Mouse (Mus musculus) c-Kit-positive CD71-positive TER-119-negative erythroid progenitor cells, embryonic 14.5 days (primary cell): ENCODE data around the gene Gm11634.
"Not testable (repeated sequence)": the region's sequence is repeated elsewhere in the genome, so short reads cannot be mapped to it uniquely, and the experiment has no call there.

Experiments
- DNase-seq: peaks from one replicate; pipeline ENCODE4 v3.0.0-alpha.2; 2013; ENCODE audit warnings: low read depth

Gene Gm11634

DNA sequence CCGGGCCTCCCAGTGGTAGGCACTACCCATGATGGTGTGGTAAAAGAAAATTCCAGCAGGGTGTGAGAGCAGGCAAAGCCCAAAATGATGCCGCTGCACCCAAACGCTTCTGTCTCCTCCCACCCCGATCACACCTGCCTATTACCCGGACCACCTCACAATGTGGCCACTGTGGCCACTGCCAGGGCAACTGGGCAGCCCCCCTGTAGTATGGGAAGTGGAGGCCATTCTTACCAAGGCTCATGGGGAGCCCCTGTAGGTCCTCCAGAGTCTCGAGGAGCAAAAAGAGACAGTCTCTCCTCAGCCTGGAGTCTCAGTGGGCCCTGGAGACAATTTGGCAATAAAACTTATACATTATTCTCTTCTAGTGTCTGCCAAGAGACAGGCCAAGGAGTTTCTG lies at the start of gene Gm11634:
TSS of gene Gm11634 (minus strand) at position 101 of the 400 bp plus-strand sequence.
- DNase-seq = no peak

GRCm38 (mm10) chr11:101647093-101647492 lies 48.0 kb upstream of the Gm11634 start:
- not testable (repeated sequence) for DNase-seq

DNA sequence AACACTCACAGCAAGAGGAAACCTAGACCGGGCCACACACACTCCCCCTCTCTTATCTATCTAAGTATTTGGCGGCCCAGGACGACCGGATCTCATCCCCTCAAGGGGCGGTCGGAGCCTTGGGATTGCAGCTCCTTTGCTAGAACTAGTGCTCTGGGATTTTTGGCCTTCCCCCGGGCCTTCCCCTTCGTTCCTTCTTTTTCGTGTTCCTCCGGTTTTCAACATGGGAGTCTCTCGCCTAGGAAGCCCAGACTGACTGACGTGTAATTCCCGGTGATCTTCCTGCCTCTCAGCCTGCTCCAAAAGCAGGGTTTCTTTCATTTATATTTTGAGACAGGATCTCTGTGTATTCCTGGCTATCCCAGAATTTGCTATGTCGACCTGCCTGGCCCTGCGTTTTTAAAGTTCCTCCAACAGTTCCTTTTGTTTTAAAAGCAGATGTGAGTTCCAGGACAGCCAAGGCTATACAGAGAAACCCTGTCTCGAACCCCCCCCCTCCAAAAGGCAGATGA lies 47.3 kb upstream of the Gm11634 start:
- DNase-seq = not testable (repeated sequence)

DNA sequence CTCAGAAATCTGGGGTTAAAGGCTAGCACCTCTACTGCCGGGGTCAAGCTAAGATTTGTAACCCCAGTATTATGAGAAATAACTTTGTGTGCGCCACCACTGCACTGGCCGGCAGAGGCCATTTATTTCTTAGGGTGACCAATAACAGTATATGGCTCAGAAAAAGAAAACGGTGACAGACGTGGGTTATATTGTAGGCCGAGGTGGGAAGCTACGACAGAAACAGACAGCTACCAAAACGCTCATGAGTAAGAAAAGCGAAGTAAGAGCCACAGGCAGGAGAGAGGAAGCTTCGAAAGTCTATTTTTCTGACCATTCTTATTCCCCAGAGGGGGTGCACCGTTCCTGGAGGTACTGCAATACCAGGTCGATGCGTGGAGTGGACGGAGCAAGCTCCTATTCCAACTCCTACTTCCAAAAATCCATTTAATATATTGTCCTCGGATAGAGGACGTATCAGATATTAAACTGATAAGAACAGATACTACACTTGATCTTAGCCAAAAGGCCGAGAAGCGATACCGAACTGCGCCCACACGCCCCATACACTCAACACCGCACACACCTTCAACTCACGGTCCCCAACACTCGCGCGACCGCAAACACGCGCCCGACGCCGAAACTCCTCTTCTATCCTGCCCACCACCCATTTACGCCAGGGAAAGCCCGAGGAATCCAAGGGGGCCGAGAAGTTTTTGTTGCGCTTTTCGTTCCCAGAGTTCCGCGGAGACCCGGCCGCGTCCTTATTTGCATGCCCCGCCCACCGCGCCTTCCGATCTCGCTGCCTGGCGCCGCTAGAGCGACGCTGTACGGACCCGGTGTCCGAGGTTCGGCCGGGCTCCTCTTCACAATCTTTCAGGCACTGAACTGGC lies 46.6 kb upstream of the Gm11634 start:
- peak; percentile 47 for DNase-seq

DNA sequence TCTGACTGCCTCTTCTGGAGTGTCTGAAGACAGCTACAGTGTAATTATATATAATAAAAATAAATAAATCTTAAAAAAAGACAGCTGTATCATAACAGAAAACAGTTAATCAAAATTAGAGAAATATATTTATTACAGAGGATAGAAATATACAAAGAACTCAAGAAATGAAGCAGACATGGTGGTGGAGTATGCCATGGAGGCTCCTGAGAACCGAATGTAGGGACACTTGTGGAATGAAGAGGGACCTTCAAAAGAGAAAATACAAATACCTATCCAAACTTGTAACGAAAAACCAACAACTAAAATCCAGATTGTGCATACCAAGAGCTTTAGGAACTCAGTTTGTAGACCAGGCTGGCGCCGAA lies 46.0 kb upstream of the Gm11634 start:
- DNase-seq = not testable (repeated sequence)

GRCm38 (mm10) chr11:101644591-101644990 lies 45.5 kb upstream of the Gm11634 start:
- DNase-seq = no peak

- DNase-seq = no peak
Observed at GRCm38 (mm10) chr11:101642931-101643330, 43.9 kb upstream of the Gm11634 start.

DNA sequence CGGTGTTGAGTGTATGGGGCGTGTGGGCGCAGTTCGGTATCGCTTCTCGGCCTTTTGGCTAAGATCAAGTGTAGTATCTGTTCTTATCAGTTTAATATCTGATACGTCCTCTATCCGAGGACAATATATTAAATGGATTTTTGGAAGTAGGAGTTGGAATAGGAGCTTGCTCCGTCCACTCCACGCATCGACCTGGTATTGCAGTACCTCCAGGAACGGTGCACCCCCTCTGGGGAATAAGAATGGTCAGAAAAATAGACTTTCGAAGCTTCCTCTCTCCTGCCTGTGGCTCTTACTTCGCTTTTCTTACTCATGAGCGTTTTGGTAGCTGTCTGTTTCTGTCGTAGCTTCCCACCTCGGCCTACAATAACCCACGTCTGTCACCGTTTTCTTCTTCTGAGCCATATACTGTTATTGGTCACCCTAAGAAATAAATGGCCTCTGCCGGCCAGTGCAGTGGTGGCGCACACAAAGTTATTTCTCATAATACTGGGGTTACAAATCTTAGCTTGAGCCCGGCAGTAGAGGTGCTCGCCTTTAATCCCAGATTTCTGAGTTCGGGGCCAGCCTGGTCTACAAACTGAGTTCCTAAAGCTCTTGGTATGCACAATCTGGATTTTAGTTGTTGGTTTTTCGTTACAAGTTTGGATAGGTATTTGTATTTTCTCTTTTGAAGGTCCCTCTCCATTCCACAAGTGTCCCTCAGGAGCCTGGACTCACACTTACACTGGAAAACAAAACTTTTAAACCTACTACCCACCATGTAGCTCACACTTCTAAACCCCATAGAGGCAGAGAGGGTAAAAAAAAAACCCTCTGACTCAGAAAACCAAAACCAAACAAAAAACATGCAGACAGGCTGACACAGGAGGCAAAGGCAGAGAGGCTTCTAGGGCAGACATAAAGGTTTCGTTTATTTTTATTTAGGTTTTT lies 42.9 kb upstream of the Gm11634 start:
- DNase-seq = peak; percentile 53

GRCm38 (mm10) chr11:101640857-101641709 lies 42.0 kb upstream of the Gm11634 start:
- DNase-seq = not testable (repeated sequence)

- no peak for DNase-seq
Observed at GRCm38 (mm10) chr11:101639761-101640160, 40.7 kb upstream of the Gm11634 start.

GRCm38 (mm10) chr11:101635660-101636059 lies 36.6 kb upstream of the Gm11634 start:
- DNase-seq = no peak

DNA sequence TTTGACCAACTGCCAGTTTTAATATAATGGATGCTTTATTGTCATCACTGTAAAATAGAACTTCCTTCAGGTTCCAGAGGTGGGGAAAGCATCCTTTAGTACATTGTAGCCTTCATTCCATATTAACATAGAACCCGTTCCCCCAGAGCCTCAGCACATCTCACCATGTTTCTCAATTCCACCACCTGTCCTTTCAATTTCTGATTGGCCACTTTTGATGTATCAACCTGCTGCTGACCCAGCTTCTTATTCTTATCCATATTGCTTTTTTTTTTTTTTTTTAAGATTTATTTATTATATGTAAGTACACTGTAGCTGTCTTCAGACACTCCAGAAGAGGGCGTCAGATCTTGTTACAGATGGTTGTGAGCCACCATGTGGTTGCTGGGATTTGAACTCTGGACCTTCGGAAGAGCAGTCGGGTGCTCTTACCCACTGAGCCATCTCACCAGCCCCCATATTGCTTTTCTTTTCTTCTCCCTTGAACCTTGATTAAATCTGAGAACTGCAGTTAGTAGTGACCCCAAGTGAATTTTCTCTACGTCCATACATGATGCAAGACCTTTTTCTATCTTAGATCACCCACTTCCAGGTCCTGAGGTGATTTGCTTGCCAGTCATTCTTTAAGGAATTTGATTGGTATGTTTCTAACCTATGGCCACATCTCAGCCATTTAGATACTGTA lies 29.8 kb upstream of the Gm11634 start:
- not testable (repeated sequence) for DNase-seq

DNA sequence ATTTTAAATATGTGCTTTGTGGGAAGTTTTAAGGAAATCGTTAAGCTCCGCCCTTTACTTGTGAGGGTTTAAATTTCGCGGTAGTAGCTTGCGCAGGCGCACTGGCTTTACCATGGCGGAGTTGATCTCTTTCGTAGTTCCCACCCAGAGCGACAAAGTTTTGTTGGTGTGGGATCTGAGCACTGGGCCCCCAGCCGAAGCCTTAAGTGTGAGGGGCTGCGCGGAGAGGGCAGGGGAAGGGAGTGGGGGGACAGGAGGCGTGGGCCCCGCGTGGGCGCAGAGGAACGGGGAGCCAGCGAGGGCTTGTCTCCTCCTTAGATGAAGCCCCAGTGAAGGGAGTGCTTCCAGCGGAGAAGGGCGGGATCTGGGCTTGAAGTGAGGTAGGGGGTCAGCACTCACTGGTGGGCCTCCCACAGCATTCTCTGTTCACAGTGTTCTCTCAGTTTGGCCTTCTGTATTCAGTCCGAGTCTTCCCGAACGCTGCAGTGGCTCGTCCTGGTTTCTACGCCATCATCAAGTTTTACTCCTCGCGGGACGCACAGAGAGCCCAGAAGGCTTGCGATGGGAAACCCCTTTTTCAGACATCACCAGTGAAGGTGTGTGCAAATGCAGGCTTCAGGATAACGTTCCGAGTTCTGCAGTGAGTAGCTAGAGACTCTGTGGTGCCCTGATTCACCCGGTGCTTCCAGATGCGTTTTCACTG lies 29.0 kb upstream of the Gm11634 start:
- DNase-seq = peak; percentile 91

DNA sequence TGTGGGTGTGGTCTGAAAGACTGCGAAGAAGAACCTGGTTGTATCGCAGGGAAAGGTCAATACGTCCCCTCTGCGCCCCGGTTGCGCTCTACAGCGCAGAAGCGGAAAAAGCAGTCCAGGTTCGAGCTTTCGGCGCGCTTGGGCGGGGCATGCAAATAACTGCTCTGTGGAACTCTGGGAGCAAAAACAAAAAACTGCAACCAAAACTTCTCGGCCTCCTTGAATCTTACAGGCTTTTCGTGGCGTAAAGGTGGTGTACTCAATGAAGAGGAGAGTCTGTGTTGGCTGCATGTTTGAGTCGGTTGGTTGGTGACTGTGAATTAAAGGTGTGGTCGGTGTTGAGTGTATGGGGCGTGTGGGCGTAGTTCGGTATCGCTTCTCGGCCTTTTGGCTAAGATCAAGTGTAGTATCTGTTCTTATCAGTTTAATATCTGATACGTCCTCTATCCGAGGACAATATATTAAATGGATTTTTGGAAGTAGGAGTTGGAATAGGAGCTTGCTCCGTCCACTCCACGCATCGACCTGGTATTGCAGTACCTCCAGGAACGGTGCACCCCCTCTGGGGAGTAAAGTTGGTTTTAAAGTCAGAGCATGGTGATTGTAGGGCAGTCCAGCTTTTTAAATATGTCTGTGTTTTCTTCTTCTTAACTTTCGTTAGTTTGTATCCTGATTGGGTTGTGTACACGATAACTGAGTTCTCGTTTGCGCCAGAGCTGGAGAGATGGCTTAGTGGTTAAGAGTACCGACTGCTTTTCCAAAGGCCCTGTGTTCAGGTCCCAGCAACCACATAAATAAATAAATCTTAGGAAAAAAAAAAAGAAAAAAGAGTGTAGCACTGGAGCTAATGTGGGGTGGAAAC lies 28.2 kb upstream of the Gm11634 start, which contains the start of gene Rdm1:
TSS of gene Rdm1 (plus strand) at position 201 of the 862 bp plus-strand sequence.
- DNase-seq = peak; percentile 85

GRCm38 (mm10) chr11:101626649-101626994 lies 27.6 kb upstream of the Gm11634 start:
- no peak for DNase-seq

DNA sequence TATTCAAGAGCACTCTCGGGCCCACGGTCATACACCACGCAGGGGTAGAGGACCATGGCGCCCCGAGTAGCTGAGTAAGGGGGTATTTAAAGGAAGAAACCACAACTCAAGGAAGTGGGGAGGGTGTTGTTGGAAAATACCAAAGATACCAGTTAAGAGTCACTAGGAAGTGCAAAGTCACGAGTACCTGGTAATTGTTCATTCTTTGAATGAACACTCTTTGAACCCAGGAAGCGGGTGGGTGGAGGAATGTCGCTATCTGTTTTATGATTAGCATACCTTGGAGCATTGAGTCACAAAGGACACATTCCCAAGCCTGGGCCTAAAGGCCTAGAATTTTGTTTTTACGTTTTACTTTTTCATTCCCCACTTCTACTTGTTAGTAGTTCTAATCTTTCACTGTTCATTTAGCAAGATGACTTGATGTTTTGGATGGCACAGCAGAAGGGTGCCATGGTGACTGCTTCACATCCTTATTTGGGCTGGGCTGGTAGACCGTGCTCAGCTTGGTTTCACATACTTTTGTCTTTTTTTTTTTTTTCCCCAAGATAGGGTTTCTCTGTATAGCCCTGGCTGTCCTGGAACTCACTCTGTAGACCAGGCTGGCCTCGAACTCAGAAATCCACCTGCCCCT lies 21.1 kb upstream of the Gm11634 start:
- not testable (repeated sequence) for DNase-seq

- no peak for DNase-seq
Observed at GRCm38 (mm10) chr11:101618596-101618995, 19.5 kb upstream of the Gm11634 start.

GRCm38 (mm10) chr11:101617849-101618248 lies 18.8 kb upstream of the Gm11634 start:
- DNase-seq = peak; percentile 67
